Mouse (Mus musculus) limb, embryonic 11.5 days (tissue): Measurements from ENCODE around the gene Cep112. TPM values are rescaled to one million over a fixed set of nuclear protein-coding genes. Genes with fewer than 3 reads are reported as not detected.

Experiments
- ATAC-seq: fragments of 200-750 bp; cut with Nextera tagmentation; 2 replicates; pipeline ENCODE4 v1.8.0; 2017; ENCODE audit warnings: low read depth; ENCODE audit not compliant: insufficient number of reproducible peaks, low FRiP score, low TSS enrichment
- DNase-seq: peaks from one replicate; pipeline ENCODE4 v3.0.0-alpha.2; 2015; ENCODE audit warnings: low spot score
- H3K27ac ChIP-seq: fragments of 300-500 bp; sonication (generic); replicated peaks from 2 replicates; pipeline ENCODE4 v1.5.1; 2014; ENCODE audit warnings: low read depth, mild to moderate bottlenecking, low read length
- H3K27me3 ChIP-seq: fragments of 300-500 bp; sonication (generic); 2 replicates; pipeline ENCODE4 v1.6.1; 2014; ENCODE audit warnings: mild to moderate bottlenecking, low read length, mixed read lengths; ENCODE audit not compliant: control insufficient read depth, insufficient read depth
- H3K36me3 ChIP-seq: fragments of 300-500 bp; sonication (generic); 2 replicates; pipeline ENCODE4 v1.6.1; 2014; ENCODE audit warnings: mild to moderate bottlenecking, low read length, moderate library complexity, mixed read lengths; ENCODE audit not compliant: control insufficient read depth, insufficient read depth
- H3K4me1 ChIP-seq: fragments of 300-500 bp; sonication (generic); 2 replicates; pipeline ENCODE4 v1.6.1; 2014; ENCODE audit warnings: low read length, mixed read lengths; ENCODE audit not compliant: control insufficient read depth, insufficient read depth
- H3K4me2 ChIP-seq: fragments of 300-500 bp; sonication (generic); 2 replicates; pipeline ENCODE4 v1.6.1; 2014; ENCODE audit warnings: low read depth, mild to moderate bottlenecking, moderate library complexity; ENCODE audit not compliant: severe bottlenecking
- H3K4me3 ChIP-seq: fragments of 300-500 bp; sonication (generic); 2 replicates; pipeline ENCODE4 v1.5.1; 2014; ENCODE audit warnings: low read depth, low read length
- H3K9ac ChIP-seq: fragments of 300-500 bp; sonication (generic); 2 replicates; pipeline ENCODE4 v1.6.1; 2014; ENCODE audit warnings: mild to moderate bottlenecking, low read length
- H3K9me3 ChIP-seq: fragments of 300-500 bp; sonication (generic); 2 replicates; pipeline ENCODE4 v1.6.1; 2016; ENCODE audit warnings: low read length; ENCODE audit not compliant: control insufficient read depth
- WGBS: fragments of 180-500 bp; shearing (Covaris S2); extraction: QIAGEN DNeasy Blood & Tissue Kit; methylation state at CpG from one replicate; pipeline ENCODE4 v1.1.7; 2014; 5-methylcytosine and 5-hydroxymethylcytosine counted together
- polyA plus RNA-seq: library from polyadenylated mRNA; unstranded; fragments of >200 nt; fragmentation: Nextera tagmentation; extraction: Ambion mirVana; gene quantifications from 2 replicates; pipeline ENCODE4 v1.2.1, GENCODE M21; 2014

Cep112 gene
- polyA plus RNA-seq, result 12.0 and 14.0 TPM in 2 replicates

DNA sequence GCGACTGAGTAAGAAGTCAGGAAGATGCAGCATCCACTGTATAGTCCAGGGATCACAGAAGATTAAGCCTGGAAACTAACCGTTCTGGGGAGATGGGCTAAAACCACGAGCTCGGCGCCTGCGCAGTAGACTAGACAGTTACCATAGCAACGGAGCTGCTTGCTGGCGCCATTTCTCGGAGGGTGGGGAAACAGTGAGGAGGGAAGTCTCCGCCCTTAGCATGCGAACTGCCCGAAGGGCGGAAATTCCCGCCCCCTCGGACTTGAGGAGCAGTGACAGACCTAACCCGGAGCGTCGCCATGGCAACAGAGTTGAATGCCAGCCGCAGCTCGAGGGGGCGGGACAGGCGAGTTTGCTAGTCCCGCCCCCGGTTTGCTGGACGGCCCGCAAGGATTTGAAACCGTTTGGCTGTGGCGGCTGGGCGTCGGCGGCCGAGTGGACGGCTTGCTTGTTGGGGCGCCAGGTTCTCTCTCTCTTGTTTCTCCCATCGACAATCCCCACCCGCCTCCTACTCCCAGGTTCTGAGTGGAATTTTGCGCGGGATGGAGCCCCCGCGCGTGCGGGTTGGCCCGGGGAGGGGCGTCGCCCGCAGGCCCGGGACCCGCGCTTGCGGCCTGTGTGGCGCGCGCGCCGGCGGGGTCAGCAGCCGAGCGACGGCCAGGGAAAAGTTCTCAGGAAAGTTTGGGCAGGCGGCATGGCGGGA lies at the start of gene Cep112:
Gene Cep112 (plus strand): TSS at position 304 of the 703 bp plus-strand sequence.
- DNase-seq, result peak; percentile 97
- Histone ChIP-seq H3K27ac (no peak within 1 kb of the TSS), H3K9ac (peak within 1 kb of the TSS; percentile 90), H3K4me3 (peak within 1 kb of the TSS; percentile 65), H3K4me1 (peaks cover 4% of the 10 kb centered on the region; the same call in 1 of the 2 replicates), H3K4me2 (peak within 1 kb of the TSS; percentile 66), H3K9me3 (no peaks in the 10 kb centered on the region), H3K27me3 (no peaks in the 10 kb centered on the region), H3K36me3 (no peaks in the 10 kb centered on the region)
- WGBS, result under 1% methylated on average over 60 of the region's 61 CpGs
- peak; percentile 97 for ATAC-seq

DNA sequence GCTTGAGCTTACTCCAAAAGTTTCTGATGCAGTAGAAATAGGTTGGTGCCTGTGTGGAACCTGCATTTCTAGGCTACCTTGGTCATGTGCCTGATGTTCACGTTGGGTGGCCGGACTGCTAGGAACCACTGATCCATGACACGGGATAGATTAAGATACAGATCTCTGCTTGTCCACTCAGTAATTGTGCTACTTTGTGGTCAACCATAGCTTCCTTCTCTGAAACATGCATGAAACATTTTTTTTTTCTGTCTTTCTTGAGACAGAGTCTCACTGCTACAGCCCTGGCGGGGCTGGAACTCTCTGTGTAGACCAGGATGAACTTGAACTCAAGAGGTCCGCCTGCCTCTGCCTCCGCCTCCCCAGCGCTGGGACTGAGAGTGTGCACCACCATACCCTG lies 48.2 kb upstream of the Cep112 start:
- no peaks in the 10 kb centered on the region for H3K4me1 ChIP-seq
- no peak for ATAC-seq
- no peak overlapping the region for H3K4me2 ChIP-seq
- H3K36me3 ChIP-seq, result no peaks in the 10 kb centered on the region
- no peaks in the 10 kb centered on the region for H3K27me3 ChIP-seq
- no peak overlapping the region for H3K9ac ChIP-seq
- no peak overlapping the region for H3K4me3 ChIP-seq
- no peak for DNase-seq
- WGBS, result 92% methylated on average over 7 of the region's 7 CpGs
- H3K27ac ChIP-seq, result no peak overlapping the region
- no peaks in the 10 kb centered on the region; the same call in 1 of the 2 replicates for H3K9me3 ChIP-seq

DNA sequence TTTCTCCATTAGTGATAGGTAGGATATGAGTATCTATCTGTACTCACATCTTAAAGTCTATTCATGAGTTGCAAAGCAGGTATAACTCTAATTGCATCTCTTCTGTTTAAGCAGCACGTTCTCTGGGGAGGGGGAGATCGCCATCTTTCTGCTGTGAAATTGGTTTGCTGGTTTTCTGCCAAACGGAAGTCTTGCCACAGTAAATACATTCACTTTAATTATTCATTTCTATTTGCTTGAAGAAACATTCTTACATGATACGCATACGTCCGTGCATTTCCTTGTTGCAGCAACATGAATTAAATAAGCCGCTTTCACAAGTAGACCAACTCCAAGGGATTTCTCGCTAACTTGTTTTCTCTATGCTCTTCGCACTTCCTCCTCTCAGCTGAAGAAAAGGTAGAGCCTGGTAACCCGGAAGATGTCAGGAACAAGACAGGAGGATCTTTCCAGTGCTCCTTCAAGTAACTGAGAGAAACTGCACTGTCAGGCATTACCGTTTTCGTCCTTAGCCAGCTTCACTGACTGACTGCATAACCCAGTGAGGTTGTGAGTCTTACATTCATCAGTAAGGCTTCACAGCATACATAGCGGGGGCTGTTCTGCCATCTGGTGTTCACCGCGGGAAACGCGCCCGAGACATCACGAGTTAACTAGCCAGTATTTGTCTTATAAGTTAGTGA lies 47.2 kb upstream of the Cep112 start:
- H3K4me2 ChIP-seq, result no peak overlapping the region
- H3K4me3 ChIP-seq, result no peak overlapping the region
- no peak for ATAC-seq

DNA sequence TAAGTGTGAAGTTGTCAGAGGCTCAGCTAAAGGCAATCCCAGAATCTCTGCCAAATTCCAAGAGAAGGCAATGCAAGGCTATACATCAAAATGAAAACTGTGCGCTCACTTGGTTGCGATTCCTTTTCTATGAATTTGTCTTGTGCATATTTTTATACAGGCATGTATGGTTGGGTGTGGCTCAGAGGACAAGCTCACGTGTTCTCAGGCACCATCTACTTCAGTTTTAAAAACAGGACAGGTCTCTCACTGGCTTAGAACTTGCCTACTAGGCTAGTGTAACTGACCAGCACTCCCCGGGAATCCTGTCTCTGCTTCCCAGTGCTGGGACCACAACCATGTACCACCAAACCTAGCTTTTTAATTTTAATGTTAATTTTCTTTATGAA lies 46.6 kb upstream of the Cep112 start:
- 78% methylated on average over 4 of the region's 4 CpGs for WGBS
- no peak overlapping the region for H3K4me2 ChIP-seq

More for the DNA sequence above, 47.2 kb upstream of the Cep112 start:
- Histone ChIP-seq H3K4me1 (no peaks in the 10 kb centered on the region), H3K9me3 (no peaks in the 10 kb centered on the region; the same call in 1 of the 2 replicates), H3K9ac (no peak overlapping the region), H3K36me3 (no peaks in the 10 kb centered on the region), H3K27ac (no peak overlapping the region), H3K27me3 (no peaks in the 10 kb centered on the region)
- DNase-seq, result peak; percentile 88
- 45% methylated on average over 19 of the region's 19 CpGs for WGBS

DNA sequence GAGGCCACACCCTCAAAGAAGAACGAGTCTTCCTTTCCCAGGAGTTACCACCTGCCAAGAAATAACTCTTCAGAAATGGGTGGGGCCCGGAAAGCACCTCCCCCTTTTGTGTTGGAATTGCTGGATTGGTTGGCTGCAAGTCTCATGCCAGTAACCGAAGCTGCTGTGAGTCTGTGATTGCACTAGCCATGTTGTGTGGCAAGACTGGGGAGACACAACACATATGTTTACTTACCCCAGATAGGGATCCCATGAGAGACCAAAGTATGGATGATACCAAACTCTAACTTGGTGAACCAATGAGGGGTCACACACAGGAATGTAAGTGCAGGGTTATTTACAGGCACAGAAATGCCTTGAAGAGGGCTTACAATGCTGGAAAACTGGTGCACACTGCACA lies 42.3 kb upstream of the Cep112 start:
- 78% methylated on average over 3 of the region's 3 CpGs for WGBS
- DNase-seq (no peak), ATAC-seq (no peak)
- no peaks in the 10 kb centered on the region for H3K27me3 ChIP-seq
- no peak overlapping the region for H3K4me2 ChIP-seq
- H3K36me3 ChIP-seq, result no peaks in the 10 kb centered on the region
- H3K4me1 ChIP-seq, result no peaks in the 10 kb centered on the region
- no peak overlapping the region for H3K9ac ChIP-seq
- no peaks in the 10 kb centered on the region; the same call in 1 of the 2 replicates for H3K9me3 ChIP-seq
- H3K27ac ChIP-seq, result no peak overlapping the region
- H3K4me3 ChIP-seq, result no peak overlapping the region

More for the DNA sequence above, 46.6 kb upstream of the Cep112 start:
- ATAC-seq (no peak), DNase-seq (no peak)
- no peak overlapping the region for H3K27ac ChIP-seq
- H3K36me3 ChIP-seq, result no peaks in the 10 kb centered on the region
- H3K4me1 ChIP-seq, result no peaks in the 10 kb centered on the region
- no peak overlapping the region for H3K9ac ChIP-seq
- H3K27me3 ChIP-seq, result no peaks in the 10 kb centered on the region
- no peaks in the 10 kb centered on the region; the same call in 1 of the 2 replicates for H3K9me3 ChIP-seq
- no peak overlapping the region for H3K4me3 ChIP-seq

DNA sequence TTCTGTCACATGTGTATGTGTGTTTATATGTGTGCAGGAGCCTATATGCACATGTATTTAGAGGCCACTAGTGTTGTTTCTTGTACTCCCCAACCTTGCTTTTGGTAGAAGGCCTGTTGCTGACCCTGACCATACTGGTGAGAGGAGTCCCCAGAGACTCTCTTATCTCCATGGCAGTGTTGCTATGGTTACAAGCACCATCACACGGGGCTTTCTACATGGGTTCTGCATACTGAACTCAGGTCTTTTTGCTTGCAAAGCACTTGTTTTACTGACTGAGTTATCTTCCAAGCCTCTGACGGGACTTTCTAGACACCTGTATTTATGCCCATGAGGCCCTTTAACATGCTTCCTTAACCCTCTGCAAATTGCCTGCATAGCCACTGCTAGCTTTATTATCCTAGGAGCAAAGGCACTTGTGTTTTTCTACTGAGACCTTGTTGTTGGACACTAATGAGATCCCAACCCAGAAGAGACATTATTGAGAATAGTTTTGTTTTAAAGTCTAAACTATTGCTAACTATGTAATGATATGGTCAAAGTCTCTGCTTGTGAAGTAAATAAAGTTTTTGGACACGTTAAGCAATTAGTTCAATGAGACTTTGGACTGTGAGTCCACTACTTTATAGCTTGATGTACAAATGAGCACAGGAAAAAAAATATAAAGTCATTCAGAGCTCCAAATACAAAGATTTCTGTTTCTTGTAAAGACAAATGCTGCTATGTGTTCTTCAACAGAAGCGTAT lies 39.9 kb upstream of the Cep112 start:
- no peaks in the 10 kb centered on the region for H3K36me3 ChIP-seq
- H3K9ac ChIP-seq, result no peak overlapping the region
- H3K4me3 ChIP-seq, result no peak overlapping the region
- ATAC-seq, result no peak
- WGBS, result 70% methylated on average over 4 of the region's 4 CpGs
- H3K27ac ChIP-seq, result no peak overlapping the region
- no peak for DNase-seq
- no peaks in the 10 kb centered on the region for H3K4me1 ChIP-seq
- H3K4me2 ChIP-seq, result no peak overlapping the region
- no peaks in the 10 kb centered on the region for H3K27me3 ChIP-seq
- no peaks in the 10 kb centered on the region; the same call in 1 of the 2 replicates for H3K9me3 ChIP-seq

DNA sequence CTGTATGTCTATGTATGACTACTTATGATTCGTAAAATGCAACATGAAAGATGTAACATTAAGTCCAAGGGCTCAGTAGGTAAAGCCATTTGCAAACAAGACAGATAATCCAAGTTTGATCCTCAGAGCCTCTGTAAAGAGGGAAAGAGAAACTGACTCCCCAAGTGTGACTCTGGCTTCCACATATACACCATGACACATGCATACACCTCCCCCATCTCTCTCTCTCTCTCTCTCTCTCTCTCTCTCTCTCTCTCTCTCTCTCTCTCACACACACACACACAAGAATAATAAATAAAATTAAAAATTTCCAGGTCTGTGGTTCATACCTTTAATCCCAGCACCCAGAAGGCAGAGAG lies 39.3 kb upstream of the Cep112 start:
- Histone ChIP-seq H3K9ac (no peak overlapping the region), H3K4me2 (no peak overlapping the region), H3K27ac (no peak overlapping the region), H3K4me1 (no peaks in the 10 kb centered on the region), H3K4me3 (no peak overlapping the region), H3K36me3 (no peaks in the 10 kb centered on the region), H3K27me3 (no peaks in the 10 kb centered on the region), H3K9me3 (no peaks in the 10 kb centered on the region; the same call in 1 of the 2 replicates)
- ATAC-seq, result no peak
- DNase-seq, result no peak
- WGBS, result 93% methylated on average over 1 of the region's 1 CpGs

DNA sequence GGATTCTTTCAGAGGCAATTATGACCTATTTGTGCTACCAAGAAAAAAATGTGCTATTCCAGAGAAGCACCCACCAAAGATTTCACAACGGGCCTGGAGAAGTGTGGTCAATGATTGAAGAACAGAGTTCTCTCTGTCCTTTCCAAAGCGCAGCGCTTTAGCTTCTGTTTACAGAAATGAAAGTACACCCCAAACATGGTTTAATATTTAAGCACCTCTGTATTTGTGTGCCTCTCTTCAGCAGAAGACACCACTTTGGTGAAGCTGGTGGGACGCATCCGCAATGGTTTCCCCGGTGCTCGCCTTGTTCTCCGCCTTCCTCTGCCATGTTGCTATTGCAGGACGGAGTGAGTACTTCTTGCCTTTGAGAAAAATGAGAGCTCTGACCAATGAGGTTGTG lies 29.9 kb upstream of the Cep112 start:
- WGBS, result 95% methylated on average over 9 of the region's 9 CpGs
- no peak for ATAC-seq
- H3K4me3 ChIP-seq, result no peak overlapping the region

More for the DNA sequence above, 29.9 kb upstream of the Cep112 start:
- DNase-seq, result no peak
- Histone ChIP-seq H3K9me3 (no peaks in the 10 kb centered on the region), H3K4me1 (no peaks in the 10 kb centered on the region), H3K27ac (no peak overlapping the region), H3K9ac (no peak overlapping the region), H3K36me3 (no peaks in the 10 kb centered on the region), H3K4me2 (no peak overlapping the region), H3K27me3 (no peaks in the 10 kb centered on the region)
